Mouse (Mus musculus): Measurements from ENCODE around the gene Rnf10. TPM values are rescaled to one million over a fixed set of nuclear protein-coding genes. Genes with fewer than 3 reads are reported as not detected.
A peak's percentile ranks its signal among the peaks of the same experiment; 100 is the strongest.

The Rnf10 gene
- polyA plus RNA-seq, 1 experiment from 2014 or later, result 137 TPM

- Histone ChIP-seq H3K4me2 (ENCODE audit: low read depth, low read length) (peak within 1 kb of the TSS; percentile 91), H3K9me3 (replicated peaks; ENCODE audit: control insufficient read depth, low read length) (no peaks in the 10 kb centered on the region), H3K4me1 (ENCODE audit: control insufficient read depth, low read depth, low read length) (peaks cover 21% of the 10 kb centered on the region), H3K4me3 (ENCODE audit: low read depth, low read length) (peak within 1 kb of the TSS; percentile 70), H3K9ac (ENCODE audit: low read depth, low read length) (peak within 1 kb of the TSS; percentile 73), H3K27ac (ENCODE audit: low read length) (peak within 1 kb of the TSS; percentile 49), H3K27me3 (ENCODE audit: control insufficient read depth, insufficient read depth, low read depth, low read length) (no peaks in the 10 kb centered on the region), H3K36me3 (ENCODE audit: control insufficient read depth, insufficient read depth) (peaks cover 6% of the 10 kb centered on the region)
- WGBS (ENCODE audit: insufficient replicate concordance), result 3% methylated on average over 45 of the region's 45 CpGs
- peak; percentile 88 for ATAC-seq (ENCODE audit: low read depth)
Measured at GRCm38 (mm10) chr5:115279226-115280049, 6.7 kb upstream of the Rnf10 start, which contains the start of gene Coq5. Coq5 (plus strand) TSS chr5:115279666.

- H3K4me2 ChIP-seq (ENCODE audit: low read depth, low read length), result no peak overlapping the region
- H3K9ac ChIP-seq (ENCODE audit: low read depth, low read length), result no peak overlapping the region
- no peak overlapping the region for H3K4me3 ChIP-seq (ENCODE audit: low read depth, low read length)
- ATAC-seq (ENCODE audit: low read depth), result no peak
- H3K9me3 ChIP-seq (replicated peaks; ENCODE audit: control insufficient read depth, low read length), result no peaks in the 10 kb centered on the region
- no peaks in the 10 kb centered on the region for H3K36me3 ChIP-seq (ENCODE audit: control insufficient read depth, insufficient read depth)
- H3K27ac ChIP-seq (ENCODE audit: low read length), result no peak overlapping the region
- no peaks in the 10 kb centered on the region for H3K27me3 ChIP-seq (ENCODE audit: control insufficient read depth, insufficient read depth, low read depth, low read length)
- WGBS (ENCODE audit: insufficient replicate concordance), result 51% methylated on average over 2 of the region's 2 CpGs
- H3K4me1 ChIP-seq (ENCODE audit: control insufficient read depth, low read depth, low read length), result peaks cover 21% of the 10 kb centered on the region
Measured at GRCm38 (mm10) chr5:115278785-115279184, 6.1 kb upstream of the Rnf10 start.

- no peak overlapping the region; the same call in 1 of the 2 replicates for H3K27ac ChIP-seq (ENCODE audit: low read length)
- H3K9me3 ChIP-seq (replicated peaks; ENCODE audit: control insufficient read depth, low read length), result no peaks in the 10 kb centered on the region
- no peaks in the 10 kb centered on the region for H3K36me3 ChIP-seq (ENCODE audit: control insufficient read depth, insufficient read depth)
- H3K4me2 ChIP-seq (ENCODE audit: low read depth, low read length), result no peak overlapping the region
- H3K9ac ChIP-seq (ENCODE audit: low read depth, low read length), result no peak overlapping the region
- H3K27me3 ChIP-seq (ENCODE audit: control insufficient read depth, insufficient read depth, low read depth, low read length), result no peaks in the 10 kb centered on the region
- ATAC-seq (ENCODE audit: low read depth), result no peak
- no peak overlapping the region for H3K4me3 ChIP-seq (ENCODE audit: low read depth, low read length)
- peaks cover 28% of the 10 kb centered on the region for H3K4me1 ChIP-seq (ENCODE audit: control insufficient read depth, low read depth, low read length)
- 65% methylated on average over 1 of the region's 1 CpGs for WGBS (ENCODE audit: insufficient replicate concordance)
Measured at GRCm38 (mm10) chr5:115278053-115278452, 5.4 kb upstream of the Rnf10 start.

GRCm38 (mm10) chr5:115275998-115276397, 3.3 kb upstream of the Rnf10 start:
- 56% methylated on average over 14 of the region's 14 CpGs for WGBS (ENCODE audit: insufficient replicate concordance)
- H3K27ac ChIP-seq (ENCODE audit: low read length), result no peak overlapping the region
- no peaks in the 10 kb centered on the region for H3K9me3 ChIP-seq (replicated peaks; ENCODE audit: control insufficient read depth, low read length)
- no peaks in the 10 kb centered on the region for H3K36me3 ChIP-seq (ENCODE audit: control insufficient read depth, insufficient read depth)
- H3K4me1 ChIP-seq (ENCODE audit: control insufficient read depth, low read depth, low read length), result peaks cover 33% of the 10 kb centered on the region
- H3K4me2 ChIP-seq (ENCODE audit: low read depth, low read length), result no peak overlapping the region
- no peak overlapping the region for H3K9ac ChIP-seq (ENCODE audit: low read depth, low read length)
- no peaks in the 10 kb centered on the region for H3K27me3 ChIP-seq (ENCODE audit: control insufficient read depth, insufficient read depth, low read depth, low read length)
- ATAC-seq (ENCODE audit: low read depth), result no peak
- H3K4me3 ChIP-seq (ENCODE audit: low read depth, low read length), result no peak overlapping the region

GRCm38 (mm10) chr5:115274771-115275170, 2.1 kb upstream of the Rnf10 start:
- no peak overlapping the region for H3K4me3 ChIP-seq (ENCODE audit: low read depth, low read length)
- ATAC-seq (ENCODE audit: low read depth), result no peak
- H3K36me3 ChIP-seq (ENCODE audit: control insufficient read depth, insufficient read depth), result no peaks in the 10 kb centered on the region
- WGBS (ENCODE audit: insufficient replicate concordance), result 65% methylated on average over 1 of the region's 1 CpGs
- H3K4me2 ChIP-seq (ENCODE audit: low read depth, low read length), result no peak overlapping the region
- H3K4me1 ChIP-seq (ENCODE audit: control insufficient read depth, low read depth, low read length), result peaks cover 38% of the 10 kb centered on the region
- no peaks in the 10 kb centered on the region for H3K9me3 ChIP-seq (replicated peaks; ENCODE audit: control insufficient read depth, low read length)
- no peak overlapping the region for H3K27ac ChIP-seq (ENCODE audit: low read length)
- no peak overlapping the region for H3K9ac ChIP-seq (ENCODE audit: low read depth, low read length)
- H3K27me3 ChIP-seq (ENCODE audit: control insufficient read depth, insufficient read depth, low read depth, low read length), result no peaks in the 10 kb centered on the region

- Histone ChIP-seq H3K36me3 (ENCODE audit: control insufficient read depth, insufficient read depth) (no peaks in the 10 kb centered on the region), H3K4me1 (ENCODE audit: control insufficient read depth, low read depth, low read length) (peaks cover 42% of the 10 kb centered on the region), H3K4me2 (ENCODE audit: low read depth, low read length) (no peak overlapping the region), H3K4me3 (ENCODE audit: low read depth, low read length) (no peak overlapping the region), H3K27ac (ENCODE audit: low read length) (no peak overlapping the region), H3K9ac (ENCODE audit: low read depth, low read length) (no peak overlapping the region), H3K9me3 (replicated peaks; ENCODE audit: control insufficient read depth, low read length) (no peaks in the 10 kb centered on the region), H3K27me3 (ENCODE audit: control insufficient read depth, insufficient read depth, low read depth, low read length) (no peaks in the 10 kb centered on the region)
- WGBS (ENCODE audit: insufficient replicate concordance), result 64% methylated on average over 1 of the region's 1 CpGs
- ATAC-seq (ENCODE audit: low read depth), result no peak
Measured at GRCm38 (mm10) chr5:115274353-115274752, 1.7 kb upstream of the Rnf10 start.

GRCm38 (mm10) chr5:115273549-115274135, 944 bp upstream of the Rnf10 start:
- ATAC-seq (ENCODE audit: low read depth), result no peak
- Histone ChIP-seq H3K27ac (ENCODE audit: low read length) (peak overlapping the region; percentile 6; the same call in 1 of the 2 replicates), H3K9ac (ENCODE audit: low read depth, low read length) (no peak overlapping the region), H3K4me1 (ENCODE audit: control insufficient read depth, low read depth, low read length) (peaks cover 46% of the 10 kb centered on the region), H3K4me2 (ENCODE audit: low read depth, low read length) (peak overlapping the region; percentile 79), H3K36me3 (ENCODE audit: control insufficient read depth, insufficient read depth) (0 out of 2 replicates have a peak, but pooled peaks cover 3% of the 10 kb centered on the region), H3K27me3 (ENCODE audit: control insufficient read depth, insufficient read depth, low read depth, low read length) (no peaks in the 10 kb centered on the region), H3K4me3 (ENCODE audit: low read depth, low read length) (no peak overlapping the region), H3K9me3 (replicated peaks; ENCODE audit: control insufficient read depth, low read length) (no peaks in the 10 kb centered on the region)
- 69% methylated on average over 6 of the region's 6 CpGs for WGBS (ENCODE audit: insufficient replicate concordance)

GRCm38 (mm10) chr5:115271931-115272811, 527 bp downstream of the Rnf10 start:
- Histone ChIP-seq H3K27me3 (ENCODE audit: control insufficient read depth, insufficient read depth, low read depth, low read length) (no peaks in the 10 kb centered on the region), H3K4me3 (ENCODE audit: low read depth, low read length) (peak overlapping the region; percentile 96), H3K4me2 (ENCODE audit: low read depth, low read length) (peak overlapping the region; percentile 74), H3K9ac (ENCODE audit: low read depth, low read length) (peak overlapping the region; percentile 98), H3K9me3 (replicated peaks; ENCODE audit: control insufficient read depth, low read length) (no peaks in the 10 kb centered on the region), H3K36me3 (ENCODE audit: control insufficient read depth, insufficient read depth) (0 out of 2 replicates have a peak, but pooled peaks cover 3% of the 10 kb centered on the region), H3K4me1 (ENCODE audit: control insufficient read depth, low read depth, low read length) (peaks cover 50% of the 10 kb centered on the region), H3K27ac (ENCODE audit: low read length) (peak overlapping the region; percentile 89)
- ATAC-seq (ENCODE audit: low read depth), result peak; percentile 55
- WGBS (ENCODE audit: insufficient replicate concordance), result under 1% methylated on average over 76 of the region's 77 CpGs
